Mouse (Mus musculus) spleen, adult 2 months (tissue): ENCODE measurements at regions not wholly inside any gene's neighbourhood (a gene's known extent, or its start where the extent isn't known, plus 50 kb on each side); places are given as distances from the start of the nearest gene placed in this dataset.

Experiments
- CTCF ChIP-seq: fragments of 200-500 bp; IDR thresholded peaks from 2 replicates; pipeline ENCODE4 v1.5.1; 2011; ENCODE audit warnings: mild to moderate bottlenecking, inconsistent platforms; ENCODE audit not compliant: insufficient read depth, insufficient read length, insufficient replicate concordance; ENCODE audit errors: extremely low read depth
- POLR2A ChIP-seq: fragments of 200-500 bp; IDR thresholded peaks from 2 replicates; pipeline ENCODE4 v1.6.1; 2011; ENCODE audit warnings: low read depth, low read length, inconsistent platforms

- TF ChIP-seq POLR2A: no peak
- TF ChIP-seq CTCF: no peak
These were observed 73.0 kb upstream of the Unc5b start for GRCm38 (mm10) chr10:60904351-60904750.
